Mouse (Mus musculus): ENCODE results near the gene Fgfr2. TPM values are rescaled to one million over a fixed set of nuclear protein-coding genes. Genes with fewer than 3 reads are reported as not detected.
"Not testable (repeated sequence)": the region's sequence is repeated elsewhere in the genome, so short reads cannot be mapped to it uniquely, and the experiment has no call there.

The Fgfr2 gene
- polyA plus RNA-seq, 1 experiment from 2014 or later: 11.4 TPM

DNA sequence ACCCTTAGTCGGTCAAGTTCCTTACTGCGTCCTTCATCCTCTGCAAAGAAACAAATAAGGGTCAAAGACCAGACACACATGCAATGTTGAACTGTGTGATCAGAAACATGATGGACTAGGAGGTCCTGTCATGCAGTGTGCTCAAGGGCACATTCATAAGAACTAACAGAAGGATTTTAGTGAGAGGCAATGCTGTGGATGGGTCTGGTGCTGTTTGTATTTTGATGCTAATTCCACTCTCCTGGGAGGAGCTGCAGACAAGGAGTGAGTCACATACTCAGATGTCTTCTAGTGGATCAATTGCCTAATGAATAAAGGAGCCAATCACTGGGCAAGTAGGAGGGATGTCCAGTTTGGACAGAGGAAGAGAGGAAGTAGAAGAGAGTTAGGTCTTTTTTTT lies 2728.5 kb downstream of the Fgfr2 start:
- WGBS (ENCODE audit: insufficient replicate concordance): 86% methylated on average over 2 of the region's 2 CpGs
- ATAC-seq (ENCODE audit: low read depth): no peak
- no peaks in the 10 kb centered on the region for H3K4me1 ChIP-seq (ENCODE audit: control insufficient read depth, low read depth, low read length)

GRCm38 (mm10) chr7:130390060-130390459 lies 2733.1 kb downstream of the Fgfr2 start:
- not testable (repeated sequence) for H3K4me3 ChIP-seq (ENCODE audit: low read depth, low read length); ATAC-seq (ENCODE audit: low read depth); H3K9ac ChIP-seq (ENCODE audit: low read depth, low read length); H3K27me3 ChIP-seq (ENCODE audit: control insufficient read depth, insufficient read depth, low read depth, low read length); H3K9me3 ChIP-seq (replicated peaks; ENCODE audit: control insufficient read depth, low read length); H3K36me3 ChIP-seq (ENCODE audit: control insufficient read depth, insufficient read depth); H3K4me1 ChIP-seq (ENCODE audit: control insufficient read depth, low read depth, low read length); H3K27ac ChIP-seq (ENCODE audit: low read length); H3K4me2 ChIP-seq (ENCODE audit: low read depth, low read length)
- 82% methylated on average over 1 of the region's 1 CpGs for WGBS (ENCODE audit: insufficient replicate concordance)

More for the DNA sequence above, 2728.5 kb downstream of the Fgfr2 start:
- no peaks in the 10 kb centered on the region for H3K9me3 ChIP-seq (replicated peaks; ENCODE audit: control insufficient read depth, low read length)
- no peak overlapping the region for H3K27ac ChIP-seq (ENCODE audit: low read length)
- no peak overlapping the region for H3K9ac ChIP-seq (ENCODE audit: low read depth, low read length)
- no peaks in the 10 kb centered on the region for H3K27me3 ChIP-seq (ENCODE audit: control insufficient read depth, insufficient read depth, low read depth, low read length)
- no peak overlapping the region for H3K4me2 ChIP-seq (ENCODE audit: low read depth, low read length)
- no peak overlapping the region for H3K4me3 ChIP-seq (ENCODE audit: low read depth, low read length)
- H3K36me3 ChIP-seq (ENCODE audit: control insufficient read depth, insufficient read depth): peaks cover 3% of the 10 kb centered on the region; the same call in 1 of the 2 replicates

- Histone ChIP-seq H3K4me2 (ENCODE audit: low read depth, low read length) (no peak overlapping the region), H3K36me3 (ENCODE audit: control insufficient read depth, insufficient read depth) (no peaks in the 10 kb centered on the region), H3K9ac (ENCODE audit: low read depth, low read length) (no peak overlapping the region), H3K9me3 (replicated peaks; ENCODE audit: control insufficient read depth, low read length) (no peaks in the 10 kb centered on the region), H3K27me3 (ENCODE audit: control insufficient read depth, insufficient read depth, low read depth, low read length) (no peaks in the 10 kb centered on the region), H3K4me1 (ENCODE audit: control insufficient read depth, low read depth, low read length) (no peaks in the 10 kb centered on the region), H3K27ac (ENCODE audit: low read length) (no peak overlapping the region), H3K4me3 (ENCODE audit: low read depth, low read length) (no peak overlapping the region)
- ATAC-seq (ENCODE audit: low read depth): no peak
- 57% methylated on average over 3 of the region's 3 CpGs for WGBS (ENCODE audit: insufficient replicate concordance)
Observed at GRCm38 (mm10) chr7:130386308-130386707, 2736.8 kb downstream of the Fgfr2 start.

- Histone ChIP-seq H3K4me1 (ENCODE audit: control insufficient read depth, low read depth, low read length) (no peaks in the 10 kb centered on the region), H3K27me3 (ENCODE audit: control insufficient read depth, insufficient read depth, low read depth, low read length) (no peaks in the 10 kb centered on the region), H3K27ac (ENCODE audit: low read length) (no peak overlapping the region), H3K9ac (ENCODE audit: low read depth, low read length) (no peak overlapping the region), H3K4me2 (ENCODE audit: low read depth, low read length) (no peak overlapping the region), H3K9me3 (replicated peaks; ENCODE audit: control insufficient read depth, low read length) (no peaks in the 10 kb centered on the region), H3K4me3 (ENCODE audit: low read depth, low read length) (no peak overlapping the region), H3K36me3 (ENCODE audit: control insufficient read depth, insufficient read depth) (no peaks in the 10 kb centered on the region)
- ATAC-seq (ENCODE audit: low read depth): no peak
- WGBS (ENCODE audit: insufficient replicate concordance): 82% methylated on average over 8 of the region's 8 CpGs
Observed at GRCm38 (mm10) chr7:130385732-130386294, 2737.3 kb downstream of the Fgfr2 start.

DNA sequence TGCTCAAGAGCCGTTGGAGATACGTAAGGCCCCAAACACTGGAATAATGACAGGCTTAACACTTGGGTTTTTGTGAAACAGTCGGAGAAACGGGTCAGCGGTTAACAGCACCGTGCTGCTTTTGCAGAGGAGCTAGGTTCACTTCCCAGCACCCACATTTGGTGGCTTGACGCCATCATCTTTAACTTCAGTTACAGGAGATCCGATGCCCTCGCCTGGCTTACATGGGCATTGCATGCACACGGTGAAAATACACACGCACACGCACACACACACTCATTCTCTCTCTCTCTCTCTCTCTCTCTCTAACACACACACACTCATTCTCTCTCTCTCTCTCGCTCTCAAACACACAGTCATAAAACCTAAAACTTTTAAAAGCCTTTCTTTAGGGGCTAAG lies 2741.0 kb downstream of the Fgfr2 start:
- H3K4me1 ChIP-seq (ENCODE audit: control insufficient read depth, low read depth, low read length): no peaks in the 10 kb centered on the region
- H3K36me3 ChIP-seq (ENCODE audit: control insufficient read depth, insufficient read depth): no peaks in the 10 kb centered on the region
- H3K4me2 ChIP-seq (ENCODE audit: low read depth, low read length): no peak overlapping the region
- H3K4me3 ChIP-seq (ENCODE audit: low read depth, low read length): no peak overlapping the region
- 83% methylated on average over 13 of the region's 13 CpGs for WGBS (ENCODE audit: insufficient replicate concordance)
- H3K27ac ChIP-seq (ENCODE audit: low read length): no peak overlapping the region
- H3K9me3 ChIP-seq (replicated peaks; ENCODE audit: control insufficient read depth, low read length): no peaks in the 10 kb centered on the region
- H3K9ac ChIP-seq (ENCODE audit: low read depth, low read length): no peak overlapping the region
- H3K27me3 ChIP-seq (ENCODE audit: control insufficient read depth, insufficient read depth, low read depth, low read length): no peaks in the 10 kb centered on the region
- ATAC-seq (ENCODE audit: low read depth): no peak

GRCm38 (mm10) chr7:130381387-130381951 lies 2741.7 kb downstream of the Fgfr2 start:
- Histone ChIP-seq H3K4me3 (ENCODE audit: low read depth, low read length) (no peak overlapping the region), H3K27me3 (ENCODE audit: control insufficient read depth, insufficient read depth, low read depth, low read length) (no peaks in the 10 kb centered on the region), H3K4me2 (ENCODE audit: low read depth, low read length) (no peak overlapping the region), H3K4me1 (ENCODE audit: control insufficient read depth, low read depth, low read length) (no peaks in the 10 kb centered on the region), H3K36me3 (ENCODE audit: control insufficient read depth, insufficient read depth) (no peaks in the 10 kb centered on the region), H3K9ac (ENCODE audit: low read depth, low read length) (no peak overlapping the region), H3K9me3 (replicated peaks; ENCODE audit: control insufficient read depth, low read length) (no peaks in the 10 kb centered on the region), H3K27ac (ENCODE audit: low read length) (no peak overlapping the region)
- ATAC-seq (ENCODE audit: low read depth): no peak
- 69% methylated on average over 8 of the region's 8 CpGs for WGBS (ENCODE audit: insufficient replicate concordance)

DNA sequence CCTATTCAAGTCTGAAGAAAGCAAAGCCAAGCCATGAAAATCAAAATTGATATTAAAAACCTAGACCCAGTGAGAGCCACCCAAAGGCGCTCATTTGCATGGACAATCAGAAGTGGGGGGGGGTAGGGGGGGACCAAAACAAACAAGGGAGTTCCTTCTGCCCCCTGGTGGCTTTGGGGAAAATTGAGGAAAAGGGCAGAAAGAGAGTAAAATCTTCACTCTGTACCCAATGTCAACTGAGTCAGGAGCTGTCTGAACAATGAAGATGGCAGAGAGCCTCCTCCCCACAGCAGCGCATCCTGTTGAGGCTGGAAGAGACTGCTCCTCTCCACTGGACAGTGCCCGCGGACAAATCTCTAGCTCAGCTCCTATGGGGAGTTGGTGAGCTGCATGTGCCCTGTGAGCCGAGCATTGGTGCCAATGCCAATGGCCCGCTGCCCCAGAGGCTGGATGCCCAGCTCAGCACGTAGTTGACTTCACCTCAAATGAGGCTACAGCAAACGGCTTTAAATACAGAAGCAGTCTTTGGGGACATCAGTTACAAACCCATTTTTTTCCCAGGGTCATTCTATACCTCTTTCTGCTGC lies 2742.3 kb downstream of the Fgfr2 start:
- no peak for ATAC-seq (ENCODE audit: low read depth)
- Histone ChIP-seq H3K9me3 (replicated peaks; ENCODE audit: control insufficient read depth, low read length) (no peaks in the 10 kb centered on the region), H3K36me3 (ENCODE audit: control insufficient read depth, insufficient read depth) (no peaks in the 10 kb centered on the region), H3K9ac (ENCODE audit: low read depth, low read length) (no peak overlapping the region), H3K4me2 (ENCODE audit: low read depth, low read length) (no peak overlapping the region), H3K4me3 (ENCODE audit: low read depth, low read length) (no peak overlapping the region), H3K27ac (ENCODE audit: low read length) (no peak overlapping the region), H3K4me1 (ENCODE audit: control insufficient read depth, low read depth, low read length) (no peaks in the 10 kb centered on the region), H3K27me3 (ENCODE audit: control insufficient read depth, insufficient read depth, low read depth, low read length) (no peaks in the 10 kb centered on the region)
- 75% methylated on average over 8 of the region's 8 CpGs for WGBS (ENCODE audit: insufficient replicate concordance)

- Histone ChIP-seq H3K27ac (ENCODE audit: low read length) (no peak overlapping the region), H3K9me3 (replicated peaks; ENCODE audit: control insufficient read depth, low read length) (no peaks in the 10 kb centered on the region), H3K4me2 (ENCODE audit: low read depth, low read length) (no peak overlapping the region), H3K4me1 (ENCODE audit: control insufficient read depth, low read depth, low read length) (no peaks in the 10 kb centered on the region), H3K4me3 (ENCODE audit: low read depth, low read length) (no peak overlapping the region), H3K27me3 (ENCODE audit: control insufficient read depth, insufficient read depth, low read depth, low read length) (no peaks in the 10 kb centered on the region), H3K36me3 (ENCODE audit: control insufficient read depth, insufficient read depth) (no peaks in the 10 kb centered on the region), H3K9ac (ENCODE audit: low read depth, low read length) (no peak overlapping the region)
- no peak for ATAC-seq (ENCODE audit: low read depth)
- WGBS (ENCODE audit: insufficient replicate concordance): 79% methylated on average over 7 of the region's 7 CpGs
Observed at GRCm38 (mm10) chr7:130380367-130380766, 2742.8 kb downstream of the Fgfr2 start.

DNA sequence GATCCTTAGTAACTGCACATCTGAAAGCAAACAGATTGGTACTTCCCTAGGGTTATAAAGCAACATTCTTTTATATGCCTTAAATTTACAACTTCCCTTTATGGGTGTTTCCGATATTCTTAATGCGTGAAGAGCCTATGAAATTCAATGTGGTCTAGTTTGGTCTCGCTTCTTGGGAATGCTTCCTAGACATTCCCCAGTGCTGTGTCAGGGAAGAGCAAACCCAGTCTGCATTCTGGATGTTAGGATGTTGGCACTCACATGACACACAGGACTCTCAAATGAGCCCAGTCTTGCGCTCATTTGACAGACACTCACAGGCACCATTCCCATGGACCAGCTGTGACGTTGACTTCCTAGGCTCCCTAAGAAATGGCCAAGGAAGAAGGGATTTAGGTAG lies 2743.3 kb downstream of the Fgfr2 start:
- ATAC-seq (ENCODE audit: low read depth): no peak
- H3K27ac ChIP-seq (ENCODE audit: low read length): no peak overlapping the region
- WGBS (ENCODE audit: insufficient replicate concordance): 81% methylated on average over 5 of the region's 5 CpGs
- no peaks in the 10 kb centered on the region for H3K27me3 ChIP-seq (ENCODE audit: control insufficient read depth, insufficient read depth, low read depth, low read length)
- no peak overlapping the region for H3K4me3 ChIP-seq (ENCODE audit: low read depth, low read length)
- no peaks in the 10 kb centered on the region for H3K4me1 ChIP-seq (ENCODE audit: control insufficient read depth, low read depth, low read length)
- H3K4me2 ChIP-seq (ENCODE audit: low read depth, low read length): no peak overlapping the region
- H3K36me3 ChIP-seq (ENCODE audit: control insufficient read depth, insufficient read depth): no peaks in the 10 kb centered on the region
- H3K9ac ChIP-seq (ENCODE audit: low read depth, low read length): no peak overlapping the region
- no peaks in the 10 kb centered on the region for H3K9me3 ChIP-seq (replicated peaks; ENCODE audit: control insufficient read depth, low read length)
